Mouse (Mus musculus) hindbrain, embryonic 12.5 days (tissue): ENCODE measurements at regions not wholly inside any gene's neighbourhood (a gene's known extent, or its start where the extent isn't known, plus 50 kb on each side); places are given as distances from the start of the nearest gene placed in this dataset.

Experiments used
- ATAC-seq: fragments of 200-750 bp; cut with Nextera tagmentation; 2 replicates; pipeline ENCODE4 v1.8.0; 2017; ENCODE audit warnings: moderate TSS enrichment; ENCODE audit not compliant: low FRiP score
- H3K27ac ChIP-seq: fragments of 300-500 bp; sonication (generic); 2 replicates; pipeline ENCODE4 v1.5.1; 2016; ENCODE audit warnings: mild to moderate bottlenecking
- H3K27me3 ChIP-seq: fragments of 300-500 bp; sonication (generic); 2 replicates; pipeline ENCODE4 v1.6.1; 2016; ENCODE audit warnings: mild to moderate bottlenecking
- H3K36me3 ChIP-seq: fragments of 300-500 bp; sonication (generic); 2 replicates; pipeline ENCODE4 v1.6.1; 2016; ENCODE audit warnings: mild to moderate bottlenecking
- H3K4me1 ChIP-seq: fragments of 300-500 bp; sonication (generic); 2 replicates; pipeline ENCODE4 v1.6.1; 2016
- H3K4me2 ChIP-seq: fragments of 300-500 bp; sonication (generic); replicated peaks from 2 replicates; pipeline ENCODE4 v1.6.1; 2016; ENCODE audit warnings: mild to moderate bottlenecking
- H3K4me3 ChIP-seq: fragments of 300-500 bp; sonication (generic); 2 replicates; pipeline ENCODE4 v1.5.1; 2016; ENCODE audit warnings: mild to moderate bottlenecking
- H3K9ac ChIP-seq: fragments of 300-500 bp; sonication (generic); 2 replicates; pipeline ENCODE4 v1.6.1; 2016; ENCODE audit warnings: mild to moderate bottlenecking, moderate library complexity
- H3K9me3 ChIP-seq: fragments of 300-500 bp; sonication (generic); replicated peaks from 2 replicates; pipeline ENCODE4 v1.6.1; 2016; ENCODE audit warnings: mild to moderate bottlenecking
- WGBS: fragments of 180-500 bp; shearing (Covaris S2); methylation state at CpG from one replicate; pipeline ENCODE4 v1.1.7; 2016; 5-methylcytosine and 5-hydroxymethylcytosine counted together

DNA sequence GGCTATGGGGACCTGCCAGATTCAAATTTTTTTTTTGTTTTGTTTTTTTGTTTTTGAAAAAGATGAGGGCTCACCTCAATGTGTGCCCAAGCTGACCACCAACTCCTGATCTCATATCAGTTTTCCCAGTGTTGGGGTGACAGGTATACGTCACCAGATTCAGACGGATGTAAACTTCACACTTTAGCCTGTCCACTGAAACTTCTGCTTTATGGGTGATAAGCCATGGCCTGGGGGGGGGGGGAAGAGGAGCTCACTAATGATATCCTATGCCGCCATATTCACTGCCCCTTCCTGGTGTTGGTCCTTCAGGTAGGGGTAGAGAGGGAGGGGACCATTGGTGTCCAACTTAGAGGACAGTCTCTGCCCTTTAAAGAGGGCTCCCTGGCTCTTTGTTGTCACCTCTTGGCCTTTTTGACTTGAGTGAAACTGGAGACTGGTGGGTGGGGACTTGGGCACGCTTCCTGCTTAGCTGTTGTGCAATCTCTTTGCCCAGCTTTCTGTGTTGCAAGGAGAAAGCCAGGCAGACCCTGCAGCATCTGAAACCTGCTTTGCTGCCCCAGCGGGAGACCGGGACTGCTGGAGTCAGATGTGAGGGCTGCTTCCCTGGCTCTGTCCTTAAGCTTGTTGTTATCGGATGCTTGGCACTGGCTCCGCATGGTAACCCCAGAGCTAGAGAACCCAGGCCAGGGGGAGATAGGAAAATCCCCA lies 125.8 kb downstream of the Irx5 start:
- WGBS: 49% methylated on average over 8 of the region's 8 CpGs
- Histone ChIP-seq H3K27ac (no peak overlapping the region), H3K4me1 (peaks cover 10% of the 10 kb centered on the region; the same call in 1 of the 2 replicates), H3K9ac (no peak overlapping the region), H3K36me3 (no peaks in the 10 kb centered on the region), H3K4me3 (no peak overlapping the region), H3K4me2 (no peak overlapping the region), H3K9me3 (no peaks in the 10 kb centered on the region), H3K27me3 (no peaks in the 10 kb centered on the region)
- no peak for ATAC-seq

DNA sequence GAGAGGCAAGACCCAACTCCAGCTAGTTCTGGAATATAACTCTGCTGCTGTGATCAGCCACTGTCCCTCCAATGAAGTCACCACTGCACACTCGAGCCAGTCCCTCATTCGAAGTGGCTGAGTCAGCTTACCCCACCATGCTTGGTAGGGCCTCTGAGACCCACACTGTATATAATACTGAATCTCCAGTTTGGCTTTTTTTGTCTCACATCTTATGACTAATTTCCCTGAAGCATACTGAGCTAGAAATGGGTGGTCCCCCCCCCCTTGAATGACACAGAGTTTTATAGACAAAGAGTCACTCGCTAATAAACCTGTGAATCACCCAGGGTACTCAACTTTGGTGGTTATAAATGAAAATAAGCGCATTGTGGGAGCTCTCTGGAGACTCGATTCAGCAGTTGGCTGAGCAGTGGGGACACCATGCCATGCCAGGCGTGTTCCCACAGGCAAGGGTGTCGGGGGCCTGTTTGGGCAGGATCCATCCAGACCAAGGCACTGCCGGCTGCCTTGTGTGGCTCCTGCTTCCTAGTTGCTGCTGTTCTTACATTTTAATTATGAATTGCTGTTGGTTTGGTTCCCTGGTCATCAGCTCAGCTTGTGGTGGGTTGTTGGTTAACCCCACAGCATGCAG lies 131.2 kb downstream of the Irx5 start:
- Histone ChIP-seq H3K4me2 (no peak overlapping the region), H3K4me3 (no peak overlapping the region), H3K27me3 (no peaks in the 10 kb centered on the region), H3K27ac (no peak overlapping the region), H3K9ac (no peak overlapping the region), H3K4me1 (peaks cover 6% of the 10 kb centered on the region; the same call in 1 of the 2 replicates), H3K36me3 (no peaks in the 10 kb centered on the region), H3K9me3 (no peaks in the 10 kb centered on the region)
- ATAC-seq: no peak
- 90% methylated on average over 8 of the region's 8 CpGs for WGBS

DNA sequence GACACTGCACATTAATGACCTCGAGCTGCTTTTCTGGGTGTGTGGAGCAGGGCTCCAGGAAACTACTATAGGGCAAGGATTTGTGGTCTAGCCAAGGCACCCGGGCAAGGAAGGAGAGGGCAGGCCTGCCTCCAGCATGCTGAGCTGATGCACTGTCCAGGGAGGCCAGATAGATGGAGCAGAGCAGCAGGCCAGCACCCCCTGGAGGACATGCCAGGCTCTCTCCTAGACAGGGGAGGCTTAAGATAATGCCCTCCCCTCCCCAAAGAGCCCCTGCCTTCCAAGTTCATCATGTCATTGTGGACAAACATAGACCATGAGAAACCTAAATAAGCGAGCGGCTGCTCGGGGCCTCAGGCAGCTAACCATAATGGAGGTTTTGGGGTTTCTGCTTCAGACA lies 134.1 kb downstream of the Irx5 start:
- Histone ChIP-seq H3K27ac (no peak overlapping the region), H3K4me2 (no peak overlapping the region), H3K4me1 (no peaks in the 10 kb centered on the region), H3K27me3 (no peaks in the 10 kb centered on the region), H3K36me3 (no peaks in the 10 kb centered on the region), H3K4me3 (no peak overlapping the region), H3K9ac (no peak overlapping the region), H3K9me3 (no peaks in the 10 kb centered on the region)
- no peak for ATAC-seq
- 78% methylated on average over 5 of the region's 5 CpGs for WGBS

DNA sequence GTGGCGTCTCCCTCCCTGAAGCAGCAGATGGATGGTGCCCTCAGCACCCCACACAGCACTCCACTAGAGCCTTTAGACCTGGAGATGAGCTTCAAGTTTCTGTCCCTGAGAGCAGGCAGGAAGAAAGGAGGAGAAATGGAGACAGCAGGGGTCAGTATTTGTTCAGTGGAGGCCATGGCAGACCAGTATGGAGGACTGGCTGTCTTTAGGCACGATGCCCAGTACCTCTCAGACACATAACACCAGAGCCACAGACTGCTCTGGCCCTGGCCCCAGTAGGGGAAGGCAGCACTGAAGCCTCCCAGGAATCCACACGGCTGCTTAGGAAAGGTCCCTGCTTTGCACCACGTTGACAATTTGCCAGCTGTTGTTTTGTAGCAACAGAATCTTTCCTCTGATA lies 136.0 kb downstream of the Irx5 start:
- H3K4me2 ChIP-seq: no peak overlapping the region
- H3K9ac ChIP-seq: no peak overlapping the region
- no peaks in the 10 kb centered on the region for H3K4me1 ChIP-seq
- no peaks in the 10 kb centered on the region for H3K36me3 ChIP-seq
- H3K27ac ChIP-seq: no peak overlapping the region
- H3K4me3 ChIP-seq: no peak overlapping the region
- WGBS: 62% methylated on average over 4 of the region's 4 CpGs
- no peaks in the 10 kb centered on the region for H3K27me3 ChIP-seq
- H3K9me3 ChIP-seq: no peaks in the 10 kb centered on the region
- ATAC-seq: no peak

DNA sequence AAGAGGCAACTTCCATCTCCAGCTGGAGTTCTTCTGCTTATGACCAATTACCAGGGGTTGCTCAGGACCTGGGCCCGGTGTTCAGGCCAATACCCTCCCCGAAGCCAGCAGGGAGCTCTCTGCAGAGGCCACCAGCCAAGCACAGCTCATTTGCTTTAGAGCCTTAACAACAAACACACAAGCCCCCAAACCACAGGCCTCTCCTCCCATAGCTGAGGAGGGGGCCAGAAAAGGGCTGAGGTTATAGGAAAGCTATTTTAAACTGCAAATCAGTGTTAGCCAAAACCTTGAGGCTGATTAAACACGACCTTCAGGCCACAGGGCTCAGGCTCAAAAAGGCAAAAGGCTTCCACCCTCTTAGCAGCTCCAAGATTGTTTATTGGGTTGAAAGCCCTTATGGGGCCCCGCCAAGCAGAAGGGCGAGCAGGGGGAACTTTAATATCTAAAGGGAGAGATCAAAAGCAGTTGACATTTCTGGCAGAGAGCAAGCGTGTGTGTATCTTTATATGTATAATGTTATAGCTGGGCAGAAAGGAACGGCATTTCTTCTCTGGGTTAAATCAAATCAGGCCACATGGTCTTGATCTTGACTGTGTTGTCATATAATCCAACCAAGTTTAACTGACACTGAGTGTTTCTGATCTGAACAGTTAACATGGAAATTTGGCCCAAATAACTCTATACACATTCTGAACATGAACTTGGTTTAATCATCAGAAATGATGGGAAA lies 148.3 kb downstream of the Irx5 start:
- no peaks in the 10 kb centered on the region for H3K9me3 ChIP-seq
- H3K36me3 ChIP-seq: no peaks in the 10 kb centered on the region
- H3K4me2 ChIP-seq: no peak overlapping the region
- WGBS: 60% methylated on average over 7 of the region's 7 CpGs
- H3K9ac ChIP-seq: no peak overlapping the region
- 0 out of 2 replicates have a peak, but pooled peaks cover 3% of the 10 kb centered on the region for H3K4me1 ChIP-seq
- ATAC-seq: no peak
- no peak overlapping the region for H3K4me3 ChIP-seq
- no peaks in the 10 kb centered on the region for H3K27me3 ChIP-seq
- H3K27ac ChIP-seq: no peak overlapping the region

DNA sequence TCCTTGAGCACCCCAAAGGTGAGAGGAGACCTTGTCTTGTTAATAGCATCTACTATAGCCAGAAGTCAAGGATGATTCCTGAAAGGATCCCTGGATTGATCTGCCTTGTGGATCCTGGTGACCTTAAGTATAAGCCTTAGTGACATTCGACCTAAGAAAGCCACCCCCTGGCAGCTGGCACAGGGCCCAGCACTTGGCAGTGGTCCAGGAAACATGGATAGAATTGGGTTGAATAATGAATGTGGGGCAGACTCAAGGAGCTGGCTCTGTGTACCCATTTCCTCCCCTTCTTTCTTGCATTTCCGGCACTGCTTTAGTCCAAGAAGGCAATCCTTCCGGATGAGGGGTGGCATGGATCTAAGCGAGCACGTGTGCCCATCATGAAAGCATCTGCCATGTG lies 149.0 kb downstream of the Irx5 start:
- Histone ChIP-seq H3K9me3 (0 out of 2 replicates have a peak, but pooled peaks cover 3% of the 10 kb centered on the region), H3K4me1 (0 out of 2 replicates have a peak, but pooled peaks cover 3% of the 10 kb centered on the region), H3K27me3 (no peaks in the 10 kb centered on the region), H3K27ac (no peak overlapping the region), H3K9ac (no peak overlapping the region), H3K4me3 (no peak overlapping the region), H3K36me3 (no peaks in the 10 kb centered on the region), H3K4me2 (no peak overlapping the region)
- 83% methylated on average over 5 of the region's 5 CpGs for WGBS
- no peak for ATAC-seq

DNA sequence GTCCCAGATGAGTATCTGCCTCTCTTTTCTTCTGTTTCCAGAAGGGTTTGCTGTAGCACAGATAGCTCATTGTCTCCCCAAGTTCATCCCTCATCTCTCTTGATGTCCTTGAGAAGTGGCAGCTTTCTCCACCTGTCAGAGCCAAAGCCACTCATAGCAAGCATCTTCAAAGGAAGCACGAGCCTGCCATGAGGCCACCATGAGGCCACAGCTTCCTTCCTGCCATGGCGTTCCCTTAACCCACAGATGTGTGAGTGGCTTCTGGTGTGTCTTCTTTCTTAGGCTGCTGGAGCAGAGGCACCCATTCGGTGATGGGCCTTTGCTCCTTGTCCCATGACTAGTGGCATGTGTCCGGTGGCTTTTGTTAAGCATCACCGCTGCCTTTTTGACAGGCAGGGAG lies 149.5 kb downstream of the Irx5 start:
- Histone ChIP-seq H3K9ac (no peak overlapping the region), H3K4me3 (no peak overlapping the region), H3K4me1 (0 out of 2 replicates have a peak, but pooled peaks cover 3% of the 10 kb centered on the region), H3K36me3 (no peaks in the 10 kb centered on the region), H3K27me3 (no peaks in the 10 kb centered on the region), H3K4me2 (no peak overlapping the region), H3K9me3 (0 out of 2 replicates have a peak, but pooled peaks cover 6% of the 10 kb centered on the region), H3K27ac (no peak overlapping the region)
- 83% methylated on average over 5 of the region's 5 CpGs for WGBS
- no peak for ATAC-seq

DNA sequence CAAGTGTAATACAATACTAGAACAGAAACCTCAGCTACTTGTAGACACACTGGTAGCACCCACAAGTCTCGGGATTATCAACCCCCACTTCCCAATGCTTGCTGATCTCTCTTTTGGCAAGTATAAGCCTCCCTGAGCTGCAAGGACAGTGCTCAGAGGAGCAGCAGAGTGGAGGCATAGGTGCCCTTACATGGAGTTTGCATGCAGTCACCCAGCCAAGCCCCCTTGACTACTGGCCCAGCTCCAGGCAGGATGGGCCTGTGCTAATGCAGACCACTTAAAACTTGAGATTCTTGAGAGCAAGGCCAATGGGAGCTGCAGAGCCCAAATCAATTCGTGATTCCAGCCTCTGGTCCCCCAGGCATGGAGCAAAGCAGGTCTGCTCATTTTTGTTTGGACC lies 158.0 kb downstream of the Irx5 start:
- H3K9me3 ChIP-seq: 0 out of 2 replicates have a peak, but pooled peaks cover 9% of the 10 kb centered on the region
- no peak overlapping the region for H3K4me2 ChIP-seq
- no peak overlapping the region for H3K9ac ChIP-seq
- H3K36me3 ChIP-seq: no peaks in the 10 kb centered on the region
- no peak overlapping the region for H3K4me3 ChIP-seq
- WGBS: 78% methylated on average over 2 of the region's 2 CpGs
- no peak overlapping the region for H3K27ac ChIP-seq
- ATAC-seq: no peak
- H3K4me1 ChIP-seq: peaks cover 3% of the 10 kb centered on the region; the same call in 1 of the 2 replicates
- no peaks in the 10 kb centered on the region for H3K27me3 ChIP-seq

DNA sequence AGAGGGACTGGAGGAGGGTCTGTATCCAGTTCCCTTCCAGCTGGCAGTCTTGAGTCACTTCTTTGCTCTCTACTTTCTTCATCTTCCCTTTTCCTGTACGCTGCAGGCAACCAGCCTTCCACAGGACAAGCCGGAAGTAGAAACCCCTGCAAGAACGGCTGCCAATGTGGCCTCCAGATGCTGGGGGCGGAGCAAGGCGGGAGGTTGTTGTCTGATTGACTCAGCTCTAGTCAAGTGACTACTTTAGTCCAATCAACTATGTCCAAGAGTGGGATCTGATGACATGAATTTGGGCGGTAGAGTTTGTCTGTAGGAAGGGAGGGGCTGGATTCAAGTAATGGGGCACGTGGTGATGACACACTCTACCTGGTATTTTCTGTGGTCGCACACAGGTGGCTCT lies 156.1 kb upstream of the Irx6 start:
- no peak overlapping the region for H3K4me3 ChIP-seq
- ATAC-seq: no peak
- H3K27me3 ChIP-seq: no peaks in the 10 kb centered on the region
- H3K36me3 ChIP-seq: no peaks in the 10 kb centered on the region
- no peak overlapping the region for H3K27ac ChIP-seq
- 81% methylated on average over 8 of the region's 8 CpGs for WGBS
- H3K4me2 ChIP-seq: no peak overlapping the region
- H3K4me1 ChIP-seq: peaks cover 3% of the 10 kb centered on the region; the same call in 1 of the 2 replicates
- H3K9me3 ChIP-seq: no peaks in the 10 kb centered on the region
- H3K9ac ChIP-seq: no peak overlapping the region

DNA sequence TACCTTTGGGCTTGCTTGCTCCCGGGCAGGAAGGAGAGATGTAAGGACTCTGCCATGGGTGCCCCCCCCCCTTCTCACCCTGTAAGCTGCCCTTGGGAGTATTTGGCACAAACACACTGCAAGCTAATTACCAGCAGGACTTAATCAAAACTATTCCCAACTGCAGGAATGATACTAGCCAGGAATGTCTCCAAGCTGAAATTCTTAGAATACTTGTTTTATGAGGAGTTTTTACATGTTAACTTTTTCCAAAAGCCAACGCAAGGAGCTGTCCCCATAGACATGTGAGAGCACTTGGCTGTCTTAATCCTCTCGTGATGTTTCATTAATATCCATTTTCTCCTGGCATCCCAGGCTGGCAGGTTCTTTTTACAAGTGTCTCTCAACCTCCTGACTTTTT lies 155.6 kb upstream of the Irx6 start:
- Histone ChIP-seq H3K4me2 (no peak overlapping the region), H3K4me3 (no peak overlapping the region), H3K27me3 (no peaks in the 10 kb centered on the region), H3K27ac (no peak overlapping the region), H3K9ac (no peak overlapping the region), H3K36me3 (no peaks in the 10 kb centered on the region), H3K4me1 (peaks cover 3% of the 10 kb centered on the region; the same call in 1 of the 2 replicates), H3K9me3 (no peaks in the 10 kb centered on the region)
- 87% methylated on average over 3 of the region's 3 CpGs for WGBS
- ATAC-seq: no peak

DNA sequence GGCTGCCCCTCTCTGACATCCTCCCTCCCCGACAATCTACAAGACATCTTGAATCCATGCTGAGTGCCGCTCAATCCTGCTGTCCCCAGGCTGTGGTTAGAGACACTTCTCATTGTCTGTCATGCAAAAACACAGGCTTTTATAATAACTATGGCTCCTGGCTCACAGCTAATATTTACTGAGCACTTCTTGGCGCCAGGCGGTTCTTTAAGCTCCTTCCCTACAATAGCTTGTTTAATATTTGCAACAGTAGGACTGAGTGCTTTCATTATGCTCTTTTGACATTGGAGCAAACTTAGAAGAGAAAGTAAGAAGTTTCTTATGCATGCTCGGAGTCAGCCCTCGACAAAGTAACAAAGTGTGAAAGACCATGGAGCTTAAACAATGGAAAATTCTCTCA lies 151.6 kb upstream of the Irx6 start:
- H3K9me3 ChIP-seq: no peaks in the 10 kb centered on the region
- H3K27ac ChIP-seq: no peak overlapping the region
- H3K27me3 ChIP-seq: no peaks in the 10 kb centered on the region
- ATAC-seq: no peak
- 85% methylated on average over 6 of the region's 6 CpGs for WGBS
- no peak overlapping the region for H3K4me2 ChIP-seq
- H3K4me3 ChIP-seq: no peak overlapping the region
- no peak overlapping the region for H3K9ac ChIP-seq
- no peaks in the 10 kb centered on the region for H3K4me1 ChIP-seq
- no peaks in the 10 kb centered on the region for H3K36me3 ChIP-seq

DNA sequence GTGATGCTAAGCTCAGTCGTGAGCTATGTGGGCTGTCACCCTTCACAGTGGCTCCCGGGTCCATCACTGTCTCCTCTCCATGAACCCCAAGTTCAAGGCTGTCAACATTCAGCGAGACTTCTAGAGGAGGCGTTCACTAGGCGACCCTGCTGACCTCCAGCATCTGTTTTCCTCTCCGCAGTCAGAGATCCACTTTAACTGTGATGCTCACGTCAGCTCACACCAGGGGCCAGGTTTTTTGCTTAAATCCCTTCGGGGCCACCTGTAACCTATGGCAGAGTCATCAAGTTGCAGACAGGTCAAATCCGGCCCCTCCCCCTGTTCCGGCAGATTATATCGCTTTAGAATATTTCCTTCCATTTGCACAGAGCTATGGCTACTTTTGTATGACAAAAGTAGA lies 144.3 kb upstream of the Irx6 start:
- WGBS: 63% methylated on average over 11 of the region's 11 CpGs
- no peak overlapping the region for H3K4me3 ChIP-seq
- no peak overlapping the region for H3K27ac ChIP-seq
- H3K4me2 ChIP-seq: no peak overlapping the region
- H3K36me3 ChIP-seq: no peaks in the 10 kb centered on the region
- H3K4me1 ChIP-seq: no peaks in the 10 kb centered on the region
- ATAC-seq: no peak
- no peak overlapping the region for H3K9ac ChIP-seq
- no peaks in the 10 kb centered on the region for H3K27me3 ChIP-seq
- H3K9me3 ChIP-seq: no peaks in the 10 kb centered on the region
